Mouse (Mus musculus): ENCODE measurements around the gene 1700007K13Rik. TPM values are rescaled to one million over a fixed set of nuclear protein-coding genes. Genes with fewer than 3 reads are reported as not detected.
"Not testable (repeated sequence)": the region's sequence is repeated elsewhere in the genome, so short reads cannot be mapped to it uniquely, and the experiment has no call there.

1700007K13Rik gene
- polyA plus RNA-seq, 1 experiment: 0.43 TPM

DNA sequence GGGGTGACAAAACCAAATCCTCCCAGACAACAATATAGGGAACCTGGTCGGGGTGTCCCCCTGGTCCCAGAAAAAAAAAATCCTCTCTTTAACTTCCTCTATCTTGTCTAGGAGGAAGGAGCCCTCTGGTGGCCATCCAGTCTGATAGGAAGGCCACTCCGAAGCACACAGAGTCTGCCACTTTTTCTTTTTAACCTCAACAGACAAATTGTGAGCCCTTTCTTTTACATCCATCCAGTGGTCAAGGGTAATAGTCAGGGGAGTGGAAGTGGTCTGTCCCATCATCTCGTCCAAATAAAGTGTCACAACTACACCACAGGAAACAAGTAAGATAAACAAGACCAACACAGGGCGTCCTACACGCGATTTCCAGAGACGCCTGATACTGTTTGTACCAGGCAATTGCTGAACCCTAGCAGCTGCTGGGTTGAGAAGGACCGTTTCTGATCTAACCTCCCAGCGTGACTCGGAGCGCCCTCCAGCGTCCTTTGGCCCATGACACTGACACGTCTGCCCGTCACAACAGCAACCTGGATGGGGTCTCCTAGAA is 29.1 kb upstream of the 1700007K13Rik start:
- H3K4me3 ChIP-seq: no peak overlapping the region
- TF ChIP-seq CEBPB (IDR thresholded peaks at IDR 0.05; ENCODE audit: insufficient read depth, poor library complexity, severe bottlenecking): no peak
- TF ChIP-seq POLR2AphosphoS2 (IDR thresholded peaks at IDR 0.05; ENCODE audit: insufficient read length, low read depth): no peak
- TF ChIP-seq SRF (IDR thresholded peaks at IDR 0.05; ENCODE audit: control insufficient read depth, insufficient read length, low read depth): no peak
- no peak for TF ChIP-seq TCF12 (IDR thresholded peaks at IDR 0.05; ENCODE audit: insufficient read depth, poor library complexity, severe bottlenecking)
- no peak for TF ChIP-seq USF1 (IDR thresholded peaks at IDR 0.05; ENCODE audit: low read depth)
- no peak for TF ChIP-seq MYOG (IDR thresholded peaks at IDR 0.05; ENCODE audit: control insufficient read depth in 1 of 3, insufficient read depth in 1 of 3, insufficient read length in 2 of 3, low read depth in 2 of 3)

DNA sequence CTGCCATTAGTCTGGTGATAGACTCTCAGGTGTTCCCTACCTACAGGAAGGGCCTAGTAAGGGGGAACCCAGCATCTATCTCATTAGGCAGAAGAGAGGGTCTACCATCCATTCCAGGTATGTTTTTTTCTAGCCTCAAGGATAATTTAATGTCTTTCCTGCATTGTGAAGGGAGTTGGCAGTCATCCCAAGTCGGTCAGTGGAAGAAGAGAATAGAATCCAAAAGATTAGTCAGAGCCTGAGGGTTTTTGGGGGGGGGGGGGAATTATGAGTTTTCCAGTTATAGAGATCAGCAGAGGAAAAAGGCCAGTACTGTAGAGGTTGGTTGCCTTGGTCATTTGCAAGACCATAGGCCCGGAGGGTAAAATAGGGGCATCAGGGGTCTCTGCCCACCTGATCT is 28.4 kb upstream of the 1700007K13Rik start:
- TF ChIP-seq POLR2A (IDR thresholded peaks at IDR 0.05; ENCODE audit: insufficient read length, low read depth): no peak
- no peak for TF ChIP-seq TCF3 (IDR thresholded peaks at IDR 0.05; ENCODE audit: insufficient read length, low read depth)
- TF ChIP-seq MAX (IDR thresholded peaks at IDR 0.05; ENCODE audit: low read depth): no peak
- TF ChIP-seq REST (IDR thresholded peaks at IDR 0.05; ENCODE audit: insufficient read depth, insufficient read length): no peak
- TF ChIP-seq MYOG (IDR thresholded peaks at IDR 0.05; ENCODE audit: control insufficient read depth in 1 of 3, insufficient read depth in 1 of 3, insufficient read length in 2 of 3, low read depth in 2 of 3): no peak
- TF ChIP-seq E2F4 (IDR thresholded peaks at IDR 0.05; ENCODE audit: insufficient read depth): no peak
- no peak for TF ChIP-seq USF1 (IDR thresholded peaks at IDR 0.05; ENCODE audit: low read depth)
- TF ChIP-seq TCF12 (IDR thresholded peaks at IDR 0.05; ENCODE audit: insufficient read depth, poor library complexity, severe bottlenecking): no peak
- TF ChIP-seq MYOD1 (IDR thresholded peaks at IDR 0.05; ENCODE audit: control insufficient read depth in 1 of 3, insufficient read length in 2 of 3, low read depth in 2 of 3): no peak
- no peak for TF ChIP-seq SRF (IDR thresholded peaks at IDR 0.05; ENCODE audit: control insufficient read depth, insufficient read length, low read depth)
- H3K36me3 ChIP-seq (ENCODE audit: control insufficient read depth, insufficient read depth): no peaks in the 10 kb centered on the region
- no peak overlapping the region for H3ac ChIP-seq (ENCODE audit: control insufficient read depth, insufficient read length)
- no peaks in the 10 kb centered on the region for H3K27me3 ChIP-seq (ENCODE audit: control insufficient read depth, insufficient read depth, insufficient read length)
- H3K79me2 ChIP-seq (ENCODE audit: control insufficient read depth, insufficient read depth): no peaks in the 10 kb centered on the region
- H3K4me2 ChIP-seq (ENCODE audit: low read depth): no peak overlapping the region
- no peak overlapping the region for H3K4me3 ChIP-seq

More for the DNA sequence above, 29.1 kb upstream of the 1700007K13Rik start:
- H3K36me3 ChIP-seq (ENCODE audit: control insufficient read depth, insufficient read depth): no peaks in the 10 kb centered on the region
- H3ac ChIP-seq (ENCODE audit: control insufficient read depth, insufficient read length): no peak overlapping the region
- no peaks in the 10 kb centered on the region for H3K27me3 ChIP-seq (ENCODE audit: control insufficient read depth, insufficient read depth, insufficient read length)
- H3K4me2 ChIP-seq (ENCODE audit: low read depth): peak overlapping the region; percentile 55
- no peaks in the 10 kb centered on the region for H3K79me2 ChIP-seq (ENCODE audit: control insufficient read depth, insufficient read depth)

DNA sequence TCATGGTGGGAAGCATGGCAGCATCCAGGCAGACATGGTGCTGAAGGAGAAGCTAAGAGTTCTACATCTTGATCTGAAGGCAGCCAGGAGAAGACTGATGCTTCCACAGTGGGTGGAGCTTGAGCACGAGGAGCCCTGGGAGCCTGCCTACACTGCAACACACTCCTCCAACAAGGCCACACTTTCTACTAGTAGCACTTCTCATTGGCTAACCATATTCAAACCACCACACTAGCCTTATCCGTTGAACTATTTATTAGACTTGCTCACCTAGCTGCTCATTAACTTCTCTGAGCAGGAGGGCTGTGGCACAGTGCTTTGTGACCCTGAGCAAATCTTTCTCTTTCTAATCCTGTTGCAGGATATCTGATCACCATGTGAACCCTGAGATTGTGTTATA is 17.7 kb upstream of the 1700007K13Rik start:
- no peaks in the 10 kb centered on the region for H3K79me2 ChIP-seq (ENCODE audit: control insufficient read depth, insufficient read depth)
- peaks cover 23% of the 10 kb centered on the region for H3K27me3 ChIP-seq (ENCODE audit: control insufficient read depth, insufficient read depth, insufficient read length)
- no peak for TF ChIP-seq POLR2AphosphoS2 (IDR thresholded peaks at IDR 0.05; ENCODE audit: insufficient read length, low read depth)
- TF ChIP-seq TCF12 (IDR thresholded peaks at IDR 0.05; ENCODE audit: insufficient read depth, poor library complexity, severe bottlenecking): no peak
- no peak for TF ChIP-seq USF1 (IDR thresholded peaks at IDR 0.05; ENCODE audit: low read depth)
- no peak for TF ChIP-seq CEBPB (IDR thresholded peaks at IDR 0.05; ENCODE audit: insufficient read depth, poor library complexity, severe bottlenecking)
- no peak for TF ChIP-seq E2F4 (IDR thresholded peaks at IDR 0.05; ENCODE audit: insufficient read depth)
- no peak for TF ChIP-seq MYOG (IDR thresholded peaks at IDR 0.05; ENCODE audit: control insufficient read depth in 1 of 3, insufficient read depth in 1 of 3, insufficient read length in 2 of 3, low read depth in 2 of 3)
- no peak for TF ChIP-seq POLR2A (IDR thresholded peaks at IDR 0.05; ENCODE audit: insufficient read length, low read depth)
- no peak for TF ChIP-seq SRF (IDR thresholded peaks at IDR 0.05; ENCODE audit: control insufficient read depth, insufficient read length, low read depth)
- no peak for TF ChIP-seq REST (IDR thresholded peaks at IDR 0.05; ENCODE audit: insufficient read depth, insufficient read length)
- TF ChIP-seq TCF3 (IDR thresholded peaks at IDR 0.05; ENCODE audit: insufficient read length, low read depth): no peak
- TF ChIP-seq MAX (IDR thresholded peaks at IDR 0.05; ENCODE audit: low read depth): no peak
- TF ChIP-seq MYOD1 (IDR thresholded peaks at IDR 0.05; ENCODE audit: control insufficient read depth in 1 of 3, insufficient read length in 2 of 3, low read depth in 2 of 3): no peak
- H3ac ChIP-seq (ENCODE audit: control insufficient read depth, insufficient read length): no peak overlapping the region
- no peak overlapping the region for H3K4me2 ChIP-seq (ENCODE audit: low read depth)
- H3K36me3 ChIP-seq (ENCODE audit: control insufficient read depth, insufficient read depth): no peaks in the 10 kb centered on the region
- H3K4me3 ChIP-seq: no peak overlapping the region

DNA sequence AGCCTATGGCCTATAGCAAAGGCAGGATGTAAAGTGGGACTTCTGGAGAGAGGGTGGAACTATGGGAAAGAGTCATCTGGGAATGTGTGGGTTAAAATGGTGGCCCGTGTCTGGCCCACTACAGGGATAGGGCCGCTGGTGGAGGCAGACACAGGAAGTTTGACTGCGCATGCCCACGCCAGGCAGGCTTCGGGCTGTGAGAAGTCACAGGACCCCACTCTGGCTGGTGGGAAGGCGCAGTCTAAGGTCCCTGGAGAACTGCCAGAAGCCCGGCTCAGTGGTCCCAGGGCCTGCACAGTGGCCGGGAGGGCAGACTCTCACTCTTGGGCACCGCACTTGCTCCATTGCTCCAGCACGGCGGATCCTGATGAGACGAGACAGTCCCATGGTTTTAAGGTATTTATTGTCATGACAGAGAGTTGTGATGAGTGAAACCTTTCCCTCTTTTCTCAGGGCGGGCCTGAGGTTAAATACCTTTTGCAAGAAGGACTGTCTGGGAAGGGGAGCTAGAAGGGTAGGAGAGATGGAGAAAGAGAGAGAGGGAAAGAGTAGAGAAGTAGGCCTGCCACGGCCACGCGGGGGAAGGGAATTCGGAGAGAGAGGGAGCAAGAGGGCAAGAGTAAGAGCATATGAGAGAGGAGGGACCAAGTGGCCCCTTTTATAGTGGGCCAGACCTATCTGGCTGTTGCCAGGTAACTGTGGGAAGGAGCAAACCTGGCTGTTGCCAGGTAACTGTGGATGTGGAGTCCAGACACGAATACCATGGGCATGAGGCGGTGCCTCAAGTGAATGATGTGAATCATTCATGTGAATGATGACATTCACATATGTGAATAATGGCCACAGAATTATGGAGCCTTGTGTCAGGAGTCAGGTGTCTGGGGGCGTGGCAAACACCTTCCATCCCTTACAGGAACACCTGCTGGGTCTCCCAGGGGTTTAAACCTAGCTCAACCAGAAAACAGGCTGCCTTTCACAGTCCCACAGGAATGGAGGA is 13.4 kb upstream of the 1700007K13Rik start:
- H3K4me3 ChIP-seq: no peak overlapping the region
- no peaks in the 10 kb centered on the region for H3K36me3 ChIP-seq (ENCODE audit: control insufficient read depth, insufficient read depth)

DNA sequence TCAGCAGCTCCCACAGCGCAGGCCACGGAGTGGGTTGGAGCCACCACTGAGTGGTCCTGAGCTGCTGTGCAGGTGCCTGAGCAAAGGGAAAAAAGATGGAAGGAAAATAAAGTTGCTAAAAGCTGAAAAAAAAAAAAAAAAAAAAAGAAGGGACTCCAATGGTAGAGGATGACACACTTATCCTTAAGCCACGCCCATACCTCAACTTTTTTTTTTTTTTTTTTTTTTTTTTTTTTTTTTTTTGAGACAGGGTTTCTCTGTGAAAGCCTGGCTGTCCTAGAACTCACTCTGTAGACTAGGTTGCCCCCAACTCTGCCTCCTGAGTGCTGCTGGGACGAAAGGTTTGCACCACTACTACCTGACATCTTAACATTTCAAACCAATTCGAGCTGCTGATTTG is 11.9 kb upstream of the 1700007K13Rik start:
- H3K36me3 ChIP-seq (ENCODE audit: control insufficient read depth, insufficient read depth); H3K79me2 ChIP-seq (ENCODE audit: control insufficient read depth, insufficient read depth); H3K27me3 ChIP-seq (ENCODE audit: control insufficient read depth, insufficient read depth, insufficient read length): not testable (repeated sequence)

More for the DNA sequence above, 13.4 kb upstream of the 1700007K13Rik start:
- TF ChIP-seq MYOD1 (IDR thresholded peaks at IDR 0.05; ENCODE audit: control insufficient read depth in 1 of 3, insufficient read length in 2 of 3, low read depth in 2 of 3): no peak
- TF ChIP-seq SRF (IDR thresholded peaks at IDR 0.05; ENCODE audit: control insufficient read depth, insufficient read length, low read depth): no peak
- no peak for TF ChIP-seq E2F4 (IDR thresholded peaks at IDR 0.05; ENCODE audit: insufficient read depth)
- TF ChIP-seq MYOG (IDR thresholded peaks at IDR 0.05; ENCODE audit: control insufficient read depth in 1 of 3, insufficient read depth in 1 of 3, insufficient read length in 2 of 3, low read depth in 2 of 3): no peak
- TF ChIP-seq POLR2AphosphoS2 (IDR thresholded peaks at IDR 0.05; ENCODE audit: insufficient read length, low read depth): no peak
- TF ChIP-seq POLR2A (IDR thresholded peaks at IDR 0.05; ENCODE audit: insufficient read length, low read depth): no peak
- no peak for TF ChIP-seq USF1 (IDR thresholded peaks at IDR 0.05; ENCODE audit: low read depth)
- TF ChIP-seq TCF3 (IDR thresholded peaks at IDR 0.05; ENCODE audit: insufficient read length, low read depth): no peak
- TF ChIP-seq TCF12 (IDR thresholded peaks at IDR 0.05; ENCODE audit: insufficient read depth, poor library complexity, severe bottlenecking): no peak
- no peak for TF ChIP-seq REST (IDR thresholded peaks at IDR 0.05; ENCODE audit: insufficient read depth, insufficient read length)
- no peak for TF ChIP-seq CEBPB (IDR thresholded peaks at IDR 0.05; ENCODE audit: insufficient read depth, poor library complexity, severe bottlenecking)
- no peak for TF ChIP-seq MAX (IDR thresholded peaks at IDR 0.05; ENCODE audit: low read depth)
- Histone ChIP-seq H3K27me3 (ENCODE audit: control insufficient read depth, insufficient read depth, insufficient read length) (peaks cover 7% of the 10 kb centered on the region), H3ac (ENCODE audit: control insufficient read depth, insufficient read length) (no peak overlapping the region), H3K4me2 (ENCODE audit: low read depth) (no peak overlapping the region), H3K79me2 (ENCODE audit: control insufficient read depth, insufficient read depth) (no peaks in the 10 kb centered on the region)

DNA sequence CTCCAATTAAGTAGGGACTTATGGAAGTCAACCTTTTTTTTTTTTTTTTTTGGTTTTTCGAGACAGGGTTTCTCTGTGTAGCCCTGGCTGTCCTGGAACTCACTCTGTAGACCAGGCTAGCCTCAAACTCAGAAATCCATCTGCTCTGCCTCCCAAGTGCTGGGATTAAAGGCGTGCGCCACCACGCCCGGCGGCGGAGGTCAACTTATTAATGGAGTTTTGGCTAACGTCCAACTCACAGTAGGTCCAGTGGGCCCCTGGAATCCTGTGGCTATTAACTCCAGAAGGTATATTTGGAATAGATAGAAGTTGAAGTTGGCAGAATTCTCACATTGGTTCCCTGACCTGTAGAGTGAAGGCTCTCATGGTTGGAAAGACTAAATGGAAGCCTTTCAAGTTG is 5.9 kb upstream of the 1700007K13Rik start:
- H3K4me2 ChIP-seq (ENCODE audit: low read depth); H3K79me2 ChIP-seq (ENCODE audit: control insufficient read depth, insufficient read depth); H3ac ChIP-seq (ENCODE audit: control insufficient read depth, insufficient read length); H3K27me3 ChIP-seq (ENCODE audit: control insufficient read depth, insufficient read depth, insufficient read length); H3K4me3 ChIP-seq: not testable (repeated sequence)
- H3K36me3 ChIP-seq (ENCODE audit: control insufficient read depth, insufficient read depth): peaks cover 14% of the 10 kb centered on the region

More for the DNA sequence above, 11.9 kb upstream of the 1700007K13Rik start:
- H3K4me2 ChIP-seq (ENCODE audit: low read depth); H3ac ChIP-seq (ENCODE audit: control insufficient read depth, insufficient read length); H3K4me3 ChIP-seq: not testable (repeated sequence)
